Mouse (Mus musculus) lung, postnatal 0 days (tissue): Measurements from ENCODE around the gene Nt5c3b.

Source experiments
- CTCF ChIP-seq: IDR thresholded peaks from 2 replicates; pipeline ENCODE4 v1.5.1; 2016; ENCODE audit warnings: antibody characterized with exemption, mild to moderate bottlenecking
- EP300 ChIP-seq: IDR thresholded peaks from 2 replicates; pipeline ENCODE4 v1.6.1; 2016; ENCODE audit warnings: antibody characterized with exemption, mild to moderate bottlenecking, control low read depth

GRCm38 (mm10) chr11:100393733-100394132, 47.9 kb downstream of the Nt5c3b start:
- no peak for TF ChIP-seq CTCF
- no peak for TF ChIP-seq EP300
